Mouse (Mus musculus) heart, embryonic 14.5 days (tissue): ENCODE results near the gene Igbp1. TPM values are rescaled to one million over a fixed set of nuclear protein-coding genes. Genes with fewer than 3 reads are reported as not detected.

Experiments used
- ATAC-seq: fragments of 200-750 bp; cut with Nextera tagmentation; 2 replicates; pipeline ENCODE4 v1.8.0; 2017; ENCODE audit warnings: low read depth, moderate TSS enrichment; ENCODE audit not compliant: insufficient number of reproducible peaks, insufficient read depth, low FRiP score
- H3K27ac ChIP-seq, 2 experiments: fragments of 200-500 bp in 1 of 2; fragments of 300-500 bp in 1 of 2; sonication (generic) in 1 of 2; replicated peaks in 1 of 2; 2 replicates each; pipeline ENCODE4 v1.5.1; 2012 to 2014; ENCODE audit warnings: low read depth in 2 of 2, low read length in 2 of 2, control low read depth in 1 of 2, mild to moderate bottlenecking in 1 of 2, mixed read lengths in 1 of 2; ENCODE audit not compliant: control insufficient read depth in 1 of 2, insufficient read depth in 1 of 2
- H3K27me3 ChIP-seq: fragments of 300-500 bp; sonication (generic); 2 replicates; pipeline ENCODE4 v1.6.1; 2014; ENCODE audit warnings: mild to moderate bottlenecking, low read length, control low read depth; ENCODE audit not compliant: control insufficient read depth, insufficient read depth
- H3K36me3 ChIP-seq: fragments of 300-500 bp; sonication (generic); 2 replicates; pipeline ENCODE4 v1.6.1; 2014; ENCODE audit warnings: mild to moderate bottlenecking, control low read depth, low read length, mixed read lengths; ENCODE audit not compliant: control insufficient read depth, insufficient read depth
- H3K4me1 ChIP-seq, 2 experiments: fragments of 200-500 bp in 1 of 2; fragments of 300-500 bp in 1 of 2; sonication (generic) in 1 of 2; 2 replicates each; pipeline ENCODE4 v1.6.1; 2012 to 2014; ENCODE audit warnings: low read length in 2 of 2, control low read depth in 1 of 2, mixed read lengths in 1 of 2; ENCODE audit not compliant: control insufficient read depth in 2 of 2, insufficient read depth in 2 of 2
- H3K4me2 ChIP-seq: fragments of 300-500 bp; sonication (generic); 2 replicates; pipeline ENCODE4 v1.6.1; 2014; ENCODE audit warnings: mild to moderate bottlenecking, low read length
- H3K4me3 ChIP-seq, 2 experiments: fragments of 200-500 bp in 1 of 2; fragments of 300-500 bp in 1 of 2; sonication (generic) in 1 of 2; 2 replicates each; pipeline ENCODE4 v1.5.1; 2012 to 2014; ENCODE audit warnings: low read length in 2 of 2, mild to moderate bottlenecking in 2 of 2, control low read depth in 1 of 2, low read depth in 1 of 2, moderate library complexity in 1 of 2; ENCODE audit not compliant: control insufficient read depth in 1 of 2, insufficient read depth in 1 of 2
- H3K9ac ChIP-seq: fragments of 300-500 bp; sonication (generic); 2 replicates; pipeline ENCODE4 v1.6.1; 2014; ENCODE audit warnings: mild to moderate bottlenecking, low read length
- H3K9me3 ChIP-seq: fragments of 300-500 bp; sonication (generic); 2 replicates; pipeline ENCODE4 v1.6.1; 2016; ENCODE audit warnings: low read length, control low read depth; ENCODE audit not compliant: control insufficient read depth
- WGBS: fragments of 180-500 bp; shearing (Covaris S2); extraction: QIAGEN DNeasy Blood & Tissue Kit; methylation state at CpG from one replicate; pipeline ENCODE4 v1.1.7; 2014; 5-methylcytosine and 5-hydroxymethylcytosine counted together
- polyA plus RNA-seq: library from polyadenylated mRNA; unstranded; fragments of >200 nt; fragmentation: Nextera tagmentation; extraction: Ambion mirVana; gene quantifications from 2 replicates; pipeline ENCODE4 v1.2.1, GENCODE M21; 2014

The Igbp1 gene
- 30.6 and 32.1 TPM in 2 replicates for polyA plus RNA-seq

- no peaks in the 10 kb centered on the region for H3K27me3 ChIP-seq
- no peaks in the 10 kb centered on the region for H3K9me3 ChIP-seq
- peak; percentile 92 for ATAC-seq
- peak within 1 kb of the TSS in 1 of 2 experiments; percentile 64; a peak in 1 of 4 replicates for H3K27ac ChIP-seq
- peaks cover 12% of the 10 kb centered on the region for H3K36me3 ChIP-seq
- WGBS = 19% methylated on average over 32 of the region's 32 CpGs
- peak within 1 kb of the TSS; percentile 77 for H3K9ac ChIP-seq
- H3K4me1 ChIP-seq = peaks cover 0 to 6% of the 10 kb centered on the region in 2 experiments; a peak in 1 of 4 replicates
- H3K4me3 ChIP-seq = peak within 1 kb of the TSS; percentile 61 to 72
- H3K4me2 ChIP-seq = peak within 1 kb of the TSS; percentile 71
Observed at GRCm38 (mm10) chrX:100494068-100494978, at the start of gene Igbp1. Gene Igbp1 (plus strand): TSS chrX:100494291.

GRCm38 (mm10) chrX:100468047-100468446, 26.0 kb upstream of the Igbp1 start:
- no peak overlapping the region for H3K4me3 ChIP-seq
- 61% methylated on average over 4 of the region's 4 CpGs for WGBS
- H3K4me2 ChIP-seq = no peak overlapping the region
- no peak for ATAC-seq
- no peak overlapping the region for H3K9ac ChIP-seq
- H3K27me3 ChIP-seq = no peaks in the 10 kb centered on the region
- H3K36me3 ChIP-seq = no peaks in the 10 kb centered on the region
- H3K27ac ChIP-seq = no peak overlapping the region
- no peaks in the 10 kb centered on the region for H3K9me3 ChIP-seq
- H3K4me1 ChIP-seq = no peaks in the 10 kb centered on the region

GRCm38 (mm10) chrX:100470126-100470525, 24.0 kb upstream of the Igbp1 start:
- Histone ChIP-seq H3K9me3 (no peaks in the 10 kb centered on the region), H3K27ac (no peak overlapping the region), H3K4me1 (no peaks in the 10 kb centered on the region), H3K4me3 (no peak overlapping the region), H3K27me3 (no peaks in the 10 kb centered on the region), H3K9ac (no peak overlapping the region), H3K4me2 (no peak overlapping the region), H3K36me3 (no peaks in the 10 kb centered on the region)
- 75% methylated on average over 3 of the region's 3 CpGs for WGBS
- no peak for ATAC-seq

GRCm38 (mm10) chrX:100471491-100471890, 22.6 kb upstream of the Igbp1 start:
- H3K4me1 ChIP-seq = no peaks in the 10 kb centered on the region
- no peak for ATAC-seq
- H3K9me3 ChIP-seq = no peaks in the 10 kb centered on the region
- H3K27ac ChIP-seq = no peak overlapping the region
- no peaks in the 10 kb centered on the region for H3K36me3 ChIP-seq
- WGBS = 77% methylated on average over 3 of the region's 3 CpGs
- no peaks in the 10 kb centered on the region for H3K27me3 ChIP-seq
- no peak overlapping the region for H3K4me3 ChIP-seq
- H3K9ac ChIP-seq = no peak overlapping the region
- no peak overlapping the region for H3K4me2 ChIP-seq

GRCm38 (mm10) chrX:100475569-100476223, 18.4 kb upstream of the Igbp1 start:
- 55% methylated on average over 4 of the region's 4 CpGs for WGBS
- no peak for ATAC-seq
- Histone ChIP-seq H3K36me3 (no peaks in the 10 kb centered on the region), H3K4me2 (no peak overlapping the region), H3K4me1 (no peaks in the 10 kb centered on the region), H3K27ac (no peak overlapping the region), H3K27me3 (no peaks in the 10 kb centered on the region), H3K9me3 (no peaks in the 10 kb centered on the region), H3K4me3 (no peak overlapping the region), H3K9ac (no peak overlapping the region)

- H3K9ac ChIP-seq = no peak overlapping the region
- H3K36me3 ChIP-seq = no peaks in the 10 kb centered on the region
- no peaks in the 10 kb centered on the region for H3K4me1 ChIP-seq
- H3K9me3 ChIP-seq = no peaks in the 10 kb centered on the region
- H3K4me2 ChIP-seq = no peak overlapping the region
- H3K27ac ChIP-seq = no peak overlapping the region
- no peak overlapping the region for H3K4me3 ChIP-seq
- whole genome bisulfite sequencing = 34% methylated on average over 3 of the region's 3 CpGs
- no peaks in the 10 kb centered on the region for H3K27me3 ChIP-seq
- ATAC-seq = no peak; the same call in 1 of the 2 replicates
Observed at GRCm38 (mm10) chrX:100480317-100480716, 13.8 kb upstream of the Igbp1 start.

GRCm38 (mm10) chrX:100493500-100494067, 507 bp upstream of the Igbp1 start:
- H3K36me3 ChIP-seq = peaks cover 9% of the 10 kb centered on the region
- 17% methylated on average over 22 of the region's 22 CpGs for WGBS
- H3K4me2 ChIP-seq = peak overlapping the region; percentile 71
- ATAC-seq = no peak
- no peaks in the 10 kb centered on the region for H3K27me3 ChIP-seq
- H3K4me3 ChIP-seq = peak overlapping the region; percentile 61 to 72
- H3K9ac ChIP-seq = peak overlapping the region; percentile 62
- peaks cover 0 to 6% of the 10 kb centered on the region in 2 experiments; a peak in 1 of 4 replicates for H3K4me1 ChIP-seq
- no peaks in the 10 kb centered on the region for H3K9me3 ChIP-seq
- H3K27ac ChIP-seq = no peak overlapping the region
